Mouse (Mus musculus): Measurements from ENCODE around the gene Itga11.

DNA sequence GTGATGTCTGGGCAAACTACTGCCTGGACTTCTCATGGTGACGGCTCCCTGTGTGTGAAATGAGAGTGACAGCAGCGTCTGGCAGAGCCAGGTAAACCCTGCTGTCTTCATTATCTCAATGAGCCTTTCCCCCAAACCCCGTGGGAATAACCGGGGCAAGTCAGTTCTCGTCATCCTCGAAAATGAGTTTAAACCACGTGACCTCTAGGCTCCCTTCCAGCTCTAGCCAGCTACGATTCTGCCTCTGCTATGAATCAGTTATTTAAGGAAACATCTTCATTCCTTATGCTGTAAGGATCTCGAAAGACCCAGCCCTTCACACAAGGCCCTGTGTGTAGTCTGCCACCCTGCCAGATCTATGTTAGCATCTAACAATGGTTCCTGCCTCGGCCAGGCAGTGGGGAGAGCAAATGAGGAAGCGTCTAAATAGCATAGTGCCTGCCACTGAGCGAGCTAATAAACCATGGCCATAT is 139.5 kb downstream of the Itga11 start:
- no peak for TF ChIP-seq POU5F1 (IDR thresholded peaks at IDR 0.05; ENCODE audit: borderline replicate concordance, low read length)
- TF ChIP-seq NANOG (IDR thresholded peaks at IDR 0.05; ENCODE audit: borderline replicate concordance, low read length), result no peak

Measured in E14TG2a.4 (cell line).